Mouse (Mus musculus) myocyte (in vitro differentiated cells): ENCODE data around the gene Padi6.

Experiments used
- MAX ChIP-seq: IDR thresholded peaks from one replicate; pipeline ENCODE4 v1.6.1; 2011; ENCODE audit warnings: low read depth, mild to moderate bottlenecking, control low read depth
- POLR2A ChIP-seq: IDR thresholded peaks from one replicate; pipeline ENCODE4 v1.6.1; 2011; ENCODE audit warnings: low read depth, mild to moderate bottlenecking, control low read depth, moderate library complexity; ENCODE audit not compliant: insufficient read length
- TCF12 ChIP-seq: IDR thresholded peaks from one replicate; pipeline ENCODE4 v1.6.1; 2011; ENCODE audit warnings: mild to moderate bottlenecking, control low read depth; ENCODE audit not compliant: poor library complexity, insufficient read depth, severe bottlenecking

DNA sequence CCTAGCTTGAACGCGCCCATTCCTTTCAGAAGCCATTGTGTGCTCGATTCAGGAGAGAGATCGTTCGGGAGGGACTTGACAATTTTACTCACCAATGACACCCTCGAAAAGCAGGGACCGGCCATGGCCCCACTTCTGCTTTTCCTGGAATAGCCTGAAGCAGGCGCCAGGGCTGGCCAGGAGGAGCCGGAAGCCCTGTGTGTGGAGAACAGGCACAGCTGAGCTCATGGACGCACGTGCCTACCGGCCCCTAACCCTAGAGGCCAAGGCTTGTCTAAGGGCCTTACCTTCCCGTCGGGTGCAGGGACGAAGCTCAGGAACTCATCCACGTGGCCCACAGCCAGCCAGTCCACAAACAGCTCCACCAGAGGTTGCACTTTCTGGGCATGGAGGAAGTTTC is 48.6 kb upstream of the Padi6 start:
- no peak for TF ChIP-seq TCF12
- no peak for TF ChIP-seq POLR2A
- TF ChIP-seq MAX: no peak
